Mouse (Mus musculus) small intestine, adult 10 weeks (tissue): ENCODE data around the gene Ccl21b. TPM values are rescaled to one million over a fixed set of nuclear protein-coding genes. Genes with fewer than 3 reads are reported as not detected.

Source experiments
- polyA plus RNA-seq: library from polyadenylated mRNA; stranded (reverse); fragments of 350-450 nt; fragmentation: Illumina TruSeq; extraction: RNeasy Lipid Tissue Mini Kit (QIAGEN cat#74804); gene quantifications from one replicate; pipeline ENCODE4 v1.2.3, GENCODE M21; 2014; ENCODE audit warnings: low replicate concordance

Ccl21b gene
- polyA plus RNA-seq, result not detected

DNA sequence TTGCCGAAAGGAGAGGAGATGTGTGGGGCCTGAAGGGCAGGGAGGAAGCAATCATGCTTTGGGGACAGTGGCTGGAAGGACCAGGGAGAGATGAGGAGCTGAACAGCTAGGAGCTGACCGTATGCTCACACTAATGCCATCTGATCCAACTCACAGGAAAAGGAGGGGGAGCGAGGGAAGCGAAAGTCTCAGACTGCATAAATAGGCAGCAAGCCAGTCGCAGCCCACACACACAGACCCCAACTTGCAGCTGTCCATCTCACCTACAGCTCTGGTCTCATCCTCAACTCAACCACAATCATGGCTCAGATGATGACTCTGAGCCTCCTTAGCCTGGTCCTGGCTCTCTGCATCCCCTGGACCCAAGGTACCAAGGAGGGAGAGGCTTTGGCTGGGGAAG is at the start of gene Ccl21b:
Ccl21b (plus strand) TSS at position 301 of the 400 bp plus-strand sequence.

DNA sequence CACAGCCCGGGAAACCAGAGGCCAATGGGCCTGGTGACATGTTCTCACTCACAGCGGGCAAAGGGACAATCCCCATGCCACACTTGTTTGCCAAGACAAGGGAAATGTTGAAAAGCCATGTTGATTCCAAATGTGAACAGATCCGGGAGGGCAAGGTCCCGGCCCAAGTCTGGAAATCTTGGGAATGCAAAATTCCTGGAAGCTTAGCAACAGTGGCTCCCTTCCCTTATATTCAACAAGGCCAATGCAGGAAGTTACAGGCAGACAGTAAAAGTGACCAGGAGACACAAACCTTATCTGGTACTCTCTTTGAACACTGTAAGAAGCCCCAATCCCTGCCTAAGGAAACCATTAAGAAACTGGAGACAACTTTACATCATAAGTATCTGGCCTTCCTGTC is 15.2 kb upstream of the Ccl21b start, which contains the start of gene Gm10600:
Gm10600 (plus strand) TSS at position 301 of the 400 bp plus-strand sequence.

DNA sequence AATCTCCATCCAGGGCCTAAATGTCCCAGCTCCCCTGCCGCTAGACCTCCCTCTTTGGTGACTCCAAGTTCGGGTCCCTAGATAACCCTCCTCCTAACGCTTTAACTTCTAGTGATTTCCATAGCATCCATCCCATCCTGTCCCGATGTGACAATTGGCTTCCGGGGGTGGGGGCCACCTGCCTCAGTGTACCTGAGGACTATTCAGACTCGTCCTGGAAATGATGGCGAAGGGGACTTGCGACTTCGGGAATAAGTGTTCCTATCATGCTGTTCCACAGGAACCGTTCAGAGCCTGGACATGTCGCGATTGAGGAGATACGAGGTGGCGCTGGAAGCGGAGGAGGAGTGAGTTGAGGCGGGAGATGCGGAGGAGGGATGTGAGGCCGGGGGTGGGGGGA is 38.4 kb downstream of the Ccl21b start, which contains the start of gene Gm21953:
Gm21953 (plus strand) TSS at position 301 of the 400 bp plus-strand sequence.

Other genes with a start within 250 kb of the Ccl21b start
- gene Gm21093, start 221.0 kb upstream of the Ccl21b start, polyA plus RNA-seq, result not detected
- gene Gm3893, start 164.6 kb upstream of the Ccl21b start, polyA plus RNA-seq, result not detected
- not detected for gene Gm13304, start 140.9 kb upstream of the Ccl21b start, polyA plus RNA-seq
- not detected for gene Gm13306, start 102.3 kb upstream of the Ccl21b start, polyA plus RNA-seq
- not detected for gene Gm13305, start 87.2 kb upstream of the Ccl21b start, polyA plus RNA-seq
- gene Gm10600, start 15.1 kb upstream of the Ccl21b start, polyA plus RNA-seq, result 0.19 TPM
- gene Gm21953, start 38.5 kb downstream of the Ccl21b start, polyA plus RNA-seq, result not detected
- not detected for gene Fam205a3, start 62.6 kb downstream of the Ccl21b start, polyA plus RNA-seq
- gene Gm21586, start 183.6 kb downstream of the Ccl21b start, polyA plus RNA-seq, result not detected
- gene Gm2163, start 211.0 kb downstream of the Ccl21b start, polyA plus RNA-seq, result not detected